Mouse (Mus musculus): ENCODE data around the gene Fam19a1.

- no peak for TF ChIP-seq CTCF (IDR thresholded peaks at IDR 0.05; ENCODE audit: low read depth)
- TF ChIP-seq EP300 (IDR thresholded peaks at IDR 0.05; ENCODE audit: low read depth), result no peak
Observed at GRCm38 (mm10) chr6:96114151-96114550, 1.2 kb downstream of the Fam19a1 start.
